Mouse (Mus musculus): ENCODE data around the gene Prkg1. TPM values are rescaled to one million over a fixed set of nuclear protein-coding genes. Genes with fewer than 3 reads are reported as not detected.
A peak's percentile ranks its signal among the peaks of the same experiment; 100 is the strongest.

Prkg1 gene
- polyA plus RNA-seq, 1 experiment = 1.4 TPM

DNA sequence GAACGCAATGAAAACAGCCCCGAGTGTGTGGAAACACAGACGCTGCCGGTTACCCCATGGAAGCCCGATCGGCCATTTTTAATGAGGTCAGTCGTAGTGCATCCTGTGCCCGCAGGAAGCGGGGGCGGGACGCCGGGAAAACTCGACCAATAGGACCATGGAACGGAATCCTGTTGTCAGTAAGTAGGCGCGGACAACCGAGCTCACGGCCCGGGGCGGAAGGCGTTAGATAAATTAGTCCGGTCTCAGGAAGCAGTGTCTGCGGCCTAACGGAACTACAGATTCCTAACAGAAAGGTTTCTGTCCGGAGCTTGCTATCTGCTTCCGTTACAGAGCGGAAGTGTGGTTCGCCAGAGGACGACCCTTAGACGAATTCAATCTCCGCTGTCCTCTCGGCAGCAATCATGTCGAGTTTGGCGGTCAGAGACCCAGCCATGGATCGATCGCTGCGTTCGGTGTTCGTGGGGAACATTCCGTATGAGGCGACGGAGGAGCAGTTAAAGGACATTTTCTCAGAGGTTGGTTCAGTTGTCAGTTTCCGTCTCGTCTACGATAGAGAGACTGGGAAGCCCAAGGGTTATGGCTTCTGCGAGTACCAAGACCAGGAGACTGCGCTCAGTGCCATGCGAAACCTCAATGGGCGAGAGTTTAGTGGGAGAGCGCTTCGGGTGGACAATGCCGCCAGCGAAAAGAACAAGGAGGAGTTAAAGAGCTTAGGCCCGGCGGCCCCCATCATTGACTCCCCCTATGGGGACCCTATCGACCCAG, 682.0 kb downstream of the Prkg1 start, which contains the start of gene Cstf2t:
TSS of gene Cstf2t (plus strand) at position 176 of the 768 bp plus-strand sequence.
- peak within 1 kb of the TSS; percentile 25 for H3K27ac ChIP-seq (ENCODE audit: control insufficient read depth, insufficient read depth, low read depth, low read length, poor library complexity)
- peak within 1 kb of the TSS; percentile 88 for H3K4me3 ChIP-seq (replicated peaks; ENCODE audit: control insufficient read depth, low read depth, low read length)
- H3K4me1 ChIP-seq (ENCODE audit: control insufficient read depth, insufficient read depth, low read length) = peaks cover 5% of the 10 kb centered on the region
- TF ChIP-seq POLR2A (IDR thresholded peaks at IDR 0.05; ENCODE audit: borderline replicate concordance, control insufficient read depth, low read depth, low read length) (no peak), CTCF (IDR thresholded peaks at IDR 0.05; ENCODE audit: control insufficient read depth, insufficient read depth, low read length) (no peak)
- 2% methylated on average over 56 of the region's 56 CpGs for WGBS

DNA sequence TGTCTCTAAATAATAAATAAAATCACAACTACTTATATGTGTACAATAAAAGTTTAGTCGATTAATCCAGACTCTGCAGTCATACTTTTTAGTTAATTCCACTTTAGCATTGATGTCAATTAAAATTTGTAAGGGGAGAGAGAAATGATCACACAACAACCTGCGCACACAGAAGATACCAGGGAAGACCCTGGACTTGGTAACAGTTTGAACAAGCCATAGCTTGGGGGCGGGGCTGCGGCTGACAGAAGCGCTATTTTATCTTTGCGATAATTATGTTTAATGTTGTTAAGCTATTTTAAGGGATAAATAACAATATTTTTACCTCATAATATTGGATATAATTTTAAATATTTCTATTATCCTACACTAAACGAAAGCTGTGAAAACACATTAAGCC, 682.6 kb downstream of the Prkg1 start:
- 17% methylated on average over 7 of the region's 7 CpGs for WGBS
- TF ChIP-seq POLR2A (IDR thresholded peaks at IDR 0.05; ENCODE audit: borderline replicate concordance, control insufficient read depth, low read depth, low read length) (no peak), CTCF (IDR thresholded peaks at IDR 0.05; ENCODE audit: control insufficient read depth, insufficient read depth, low read length) (no peak)
- H3K27ac ChIP-seq (ENCODE audit: control insufficient read depth, insufficient read depth, low read depth, low read length, poor library complexity) = peak overlapping the region; percentile 18; the same call in 1 of the 2 replicates

DNA sequence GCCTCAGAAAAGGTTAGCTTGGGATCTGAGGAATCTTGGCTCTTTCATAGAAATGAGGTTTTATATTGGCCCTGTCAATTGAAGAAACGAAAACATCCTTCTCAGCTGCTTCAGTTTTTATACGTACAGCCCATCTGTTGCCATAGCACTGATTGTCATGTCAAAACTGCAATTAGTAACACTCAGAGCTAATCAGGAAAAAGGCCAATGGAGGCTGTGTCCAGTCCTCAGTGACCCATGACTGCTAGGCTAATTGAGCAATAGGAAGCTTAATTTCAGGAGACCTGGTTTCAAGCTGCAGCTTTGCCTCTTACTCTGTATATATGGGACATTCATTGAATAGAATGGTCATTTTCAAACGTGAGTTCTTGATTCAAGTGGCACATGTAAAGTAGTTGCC, 686.6 kb downstream of the Prkg1 start:
- no peak overlapping the region for H3K27ac ChIP-seq (ENCODE audit: control insufficient read depth, insufficient read depth, low read depth, low read length, poor library complexity)

More for the DNA sequence above, 682.6 kb downstream of the Prkg1 start:
- H3K4me1 ChIP-seq (ENCODE audit: control insufficient read depth, insufficient read depth, low read length) = peaks cover 5% of the 10 kb centered on the region
- peak overlapping the region; percentile 88 for H3K4me3 ChIP-seq (replicated peaks; ENCODE audit: control insufficient read depth, low read depth, low read length)

DNA sequence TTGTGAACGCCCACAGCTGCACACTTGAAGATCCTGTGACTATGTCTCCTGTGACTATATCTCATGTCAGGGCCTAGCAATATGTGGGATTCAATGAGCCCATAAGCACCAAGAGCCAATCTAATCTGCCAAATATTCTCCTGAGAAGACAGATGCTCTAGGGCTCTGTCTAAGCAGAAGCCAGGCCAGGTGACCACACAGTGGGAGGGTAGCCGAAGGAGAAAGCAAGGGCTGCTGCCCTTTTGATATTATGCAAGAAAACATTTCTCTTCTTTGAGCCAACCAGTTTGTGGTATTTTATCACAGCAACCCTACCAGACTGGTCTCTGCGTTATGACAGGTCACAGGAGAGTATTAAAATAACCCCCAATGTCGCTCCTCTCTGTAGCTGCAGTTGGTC, 688.7 kb downstream of the Prkg1 start:
- TF ChIP-seq POLR2A (IDR thresholded peaks at IDR 0.05; ENCODE audit: borderline replicate concordance, control insufficient read depth, low read depth, low read length) = no peak
- TF ChIP-seq CTCF (IDR thresholded peaks at IDR 0.05; ENCODE audit: control insufficient read depth, insufficient read depth, low read length) = no peak
- Histone ChIP-seq H3K4me1 (ENCODE audit: control insufficient read depth, insufficient read depth, low read length) (no peaks in the 10 kb centered on the region), H3K27ac (ENCODE audit: control insufficient read depth, insufficient read depth, low read depth, low read length, poor library complexity) (no peak overlapping the region), H3K4me3 (replicated peaks; ENCODE audit: control insufficient read depth, low read depth, low read length) (no peak overlapping the region)
- 70% methylated on average over 4 of the region's 4 CpGs for WGBS

More for the DNA sequence above, 686.6 kb downstream of the Prkg1 start:
- H3K4me1 ChIP-seq (ENCODE audit: control insufficient read depth, insufficient read depth, low read length) = no peaks in the 10 kb centered on the region; the same call in 1 of the 2 replicates
- 71% methylated on average over 3 of the region's 3 CpGs for WGBS
- no peak for TF ChIP-seq CTCF (IDR thresholded peaks at IDR 0.05; ENCODE audit: control insufficient read depth, insufficient read depth, low read length)
- no peak for TF ChIP-seq POLR2A (IDR thresholded peaks at IDR 0.05; ENCODE audit: borderline replicate concordance, control insufficient read depth, low read depth, low read length)
- H3K4me3 ChIP-seq (replicated peaks; ENCODE audit: control insufficient read depth, low read depth, low read length) = no peak overlapping the region

DNA sequence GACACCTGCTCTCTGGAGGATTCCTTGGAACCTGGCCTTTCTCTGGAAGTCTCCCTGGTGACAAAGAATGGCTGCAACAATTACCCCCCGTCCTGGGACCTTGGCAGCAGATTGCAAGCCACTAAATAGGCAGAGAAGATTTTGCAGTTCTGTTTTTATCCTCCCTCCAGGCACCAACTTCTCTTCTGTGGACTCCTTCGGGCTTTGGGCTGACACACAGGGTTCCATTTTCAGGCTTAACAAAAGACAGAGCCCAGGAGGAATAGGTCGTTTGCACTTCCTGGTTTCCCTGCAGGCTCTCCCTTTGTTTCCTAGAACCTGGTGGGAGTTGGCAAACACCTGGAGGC, 690.1 kb downstream of the Prkg1 start:
- H3K4me3 ChIP-seq (replicated peaks; ENCODE audit: control insufficient read depth, low read depth, low read length) = no peak overlapping the region
- TF ChIP-seq POLR2A (IDR thresholded peaks at IDR 0.05; ENCODE audit: borderline replicate concordance, control insufficient read depth, low read depth, low read length) = no peak
- TF ChIP-seq CTCF (IDR thresholded peaks at IDR 0.05; ENCODE audit: control insufficient read depth, insufficient read depth, low read length) = no peak
- H3K27ac ChIP-seq (ENCODE audit: control insufficient read depth, insufficient read depth, low read depth, low read length, poor library complexity) = no peak overlapping the region
- WGBS = 60% methylated on average over 3 of the region's 3 CpGs
- H3K4me1 ChIP-seq (ENCODE audit: control insufficient read depth, insufficient read depth, low read length) = no peaks in the 10 kb centered on the region

DNA sequence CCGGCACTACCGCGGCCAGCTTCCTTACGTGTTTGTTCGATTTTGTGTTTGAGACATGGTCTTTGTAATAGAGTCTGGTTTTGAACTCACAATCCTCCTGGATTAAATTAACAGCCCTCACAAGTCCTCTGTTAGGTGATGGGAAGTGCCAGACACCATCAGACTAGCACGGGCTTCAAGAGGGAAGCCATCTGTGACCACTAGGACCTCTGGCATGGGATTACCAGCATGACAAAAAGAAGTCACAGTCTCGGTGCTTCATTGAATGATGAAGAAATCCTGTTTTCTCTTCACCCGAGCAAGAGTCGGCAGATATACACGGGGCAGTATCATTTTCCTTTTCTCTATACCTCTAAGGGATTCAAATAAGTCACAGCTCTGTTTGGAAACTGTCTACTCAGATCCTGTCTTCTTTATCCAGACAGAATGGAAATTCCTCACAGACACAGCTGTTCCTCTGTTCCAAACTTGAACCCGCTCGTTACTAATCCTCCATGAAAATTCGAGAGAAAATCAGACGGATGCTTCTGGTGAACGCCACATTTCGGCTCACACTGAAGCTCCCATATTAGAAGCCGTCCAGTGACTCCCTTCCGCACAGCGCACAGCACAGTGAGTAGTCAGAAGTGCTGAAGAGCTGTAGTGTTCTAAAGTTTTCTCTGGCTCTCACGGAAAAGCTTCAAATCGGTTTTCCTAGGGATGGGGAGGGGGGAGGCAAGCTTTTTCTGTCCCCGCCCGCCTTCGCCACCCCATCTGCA, 690.7 kb downstream of the Prkg1 start:
- Histone ChIP-seq H3K27ac (ENCODE audit: control insufficient read depth, insufficient read depth, low read depth, low read length, poor library complexity) (no peak overlapping the region), H3K4me3 (replicated peaks; ENCODE audit: control insufficient read depth, low read depth, low read length) (no peak overlapping the region), H3K4me1 (ENCODE audit: control insufficient read depth, insufficient read depth, low read length) (no peaks in the 10 kb centered on the region)
- WGBS = 82% methylated on average over 24 of the region's 24 CpGs
- no peak for TF ChIP-seq CTCF (IDR thresholded peaks at IDR 0.05; ENCODE audit: control insufficient read depth, insufficient read depth, low read length)
- no peak for TF ChIP-seq POLR2A (IDR thresholded peaks at IDR 0.05; ENCODE audit: borderline replicate concordance, control insufficient read depth, low read depth, low read length)

DNA sequence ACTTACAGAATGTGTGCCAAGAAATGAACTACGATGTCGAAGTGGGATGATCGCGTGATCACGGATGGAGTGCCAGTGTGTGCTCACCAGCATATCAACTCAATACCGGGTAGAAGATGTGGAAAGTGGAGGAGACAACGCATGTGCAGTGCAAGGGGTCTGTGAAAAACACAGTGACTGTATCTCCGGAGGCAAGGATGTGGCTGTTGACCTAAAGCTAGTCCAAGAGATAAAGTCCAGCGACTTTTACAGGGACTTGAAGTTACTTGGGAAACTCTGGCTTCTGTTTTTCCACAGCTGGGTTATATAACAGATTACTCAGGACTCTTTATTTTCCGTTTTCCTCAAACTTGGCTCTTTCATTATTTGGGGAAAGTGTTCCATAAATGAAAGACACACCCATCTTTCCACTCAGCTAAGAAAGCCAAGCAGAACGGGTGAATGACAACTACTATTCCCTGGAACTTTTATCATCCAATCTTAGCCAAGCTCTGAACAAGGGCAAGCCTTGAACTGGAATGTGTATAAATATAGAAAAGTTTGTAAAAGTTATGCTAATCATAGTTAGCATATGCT, 699.5 kb downstream of the Prkg1 start:
- no peak overlapping the region for H3K27ac ChIP-seq (ENCODE audit: control insufficient read depth, insufficient read depth, low read depth, low read length, poor library complexity)
- H3K4me3 ChIP-seq (replicated peaks; ENCODE audit: control insufficient read depth, low read depth, low read length) = no peak overlapping the region
- 83% methylated on average over 11 of the region's 11 CpGs for WGBS
- no peaks in the 10 kb centered on the region for H3K4me1 ChIP-seq (ENCODE audit: control insufficient read depth, insufficient read depth, low read length)
- no peak for TF ChIP-seq POLR2A (IDR thresholded peaks at IDR 0.05; ENCODE audit: borderline replicate concordance, control insufficient read depth, low read depth, low read length)
- TF ChIP-seq CTCF (IDR thresholded peaks at IDR 0.05; ENCODE audit: control insufficient read depth, insufficient read depth, low read length) = no peak

DNA sequence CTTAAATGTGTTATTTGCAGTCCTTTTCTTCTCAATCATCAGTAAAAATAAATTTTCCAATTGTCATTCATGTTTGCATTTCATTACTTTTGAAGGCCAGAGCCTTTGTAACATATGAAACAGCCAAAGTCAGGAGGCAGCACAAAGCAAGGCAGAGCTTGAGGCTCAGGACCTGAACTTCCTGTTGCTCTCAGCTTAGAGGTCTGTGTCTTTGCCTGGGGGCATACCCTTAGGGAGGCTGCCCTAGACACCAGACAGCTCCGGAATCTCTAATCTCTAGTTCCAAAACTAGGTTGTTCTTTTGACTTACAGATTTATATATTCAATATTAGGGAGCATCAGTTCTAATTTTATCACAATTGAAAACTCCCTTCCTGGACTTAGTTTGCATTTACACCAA, 700.1 kb downstream of the Prkg1 start:
- 82% methylated on average over 1 of the region's 1 CpGs for WGBS
- no peak overlapping the region for H3K4me3 ChIP-seq (replicated peaks; ENCODE audit: control insufficient read depth, low read depth, low read length)
- H3K27ac ChIP-seq (ENCODE audit: control insufficient read depth, insufficient read depth, low read depth, low read length, poor library complexity) = no peak overlapping the region
- TF ChIP-seq POLR2A (IDR thresholded peaks at IDR 0.05; ENCODE audit: borderline replicate concordance, control insufficient read depth, low read depth, low read length) (no peak), CTCF (IDR thresholded peaks at IDR 0.05; ENCODE audit: control insufficient read depth, insufficient read depth, low read length) (no peak)
- H3K4me1 ChIP-seq (ENCODE audit: control insufficient read depth, insufficient read depth, low read length) = no peaks in the 10 kb centered on the region

Measured in bone marrow, adult 2 months (tissue).